Mouse (Mus musculus): ENCODE data around the gene Ctc1.

- TF ChIP-seq EP300 (IDR thresholded peaks at IDR 0.05; ENCODE audit: low read depth) (no peak), CTCF (IDR thresholded peaks at IDR 0.05; ENCODE audit: low read depth) (no peak)
These were observed 1.0 kb downstream of the Ctc1 start for GRCm38 (mm10) chr11:69016755-69017154.

All from heart, postnatal 0 days (tissue).